ENCODE assay signal across 19 mouse cellular contexts in the genomic region with DNA sequence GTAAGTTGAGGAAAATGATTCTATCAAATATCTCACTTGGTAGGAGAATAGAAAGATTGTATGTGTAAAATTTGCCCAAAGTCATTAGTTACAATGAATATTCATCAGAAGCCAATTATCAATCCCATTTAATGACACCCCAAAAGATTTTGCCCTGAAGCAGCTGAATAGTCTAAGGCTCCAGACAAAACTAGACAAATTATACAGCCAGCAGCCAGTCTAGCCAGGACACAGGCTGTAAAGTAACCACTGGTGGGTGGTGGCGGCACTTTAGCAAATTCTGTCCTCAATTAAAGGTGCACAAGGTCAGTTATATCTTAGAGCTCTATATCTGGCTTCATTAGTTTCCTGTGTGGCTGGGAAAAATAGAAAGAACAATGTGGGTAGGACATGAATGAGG.
"Had no signal": no experiment of that assay in that cellular context is flagged by ENCODE, and none has a peak within 500 bp of the region (broad histone marks: within the 10 kb centered on the region; RNA-seq: fewer than 3 reads in every experiment).

No protein-coding gene starts in this region.

- H3K4me2 ChIP-seq: lung, embryonic 14.5 days; midbrain, embryonic 12.5 days; neural tube, embryonic 13.5 days; neural tube, embryonic 15.5 days had no signal

- DNase-seq: liver, postnatal 0 days; lung, embryonic 14.5 days; lung, postnatal 10 days; lung, postnatal 4 days; midbrain, embryonic 14.5 days; retina, postnatal 1 day; right cerebral cortex, adult 18-20 months; right cerebral cortex, postnatal 25 days; right cerebral cortex, postnatal 4 days; spleen, adult 18-20 months; thymus, adult 18-20 months; thymus, postnatal 14 days; thymus, postnatal 36 days had no signal

- H3K4me1 ChIP-seq: midbrain, embryonic 12.5 days; neural tube, embryonic 13.5 days; neural tube, embryonic 15.5 days had no signal

- H3K9ac ChIP-seq: liver, postnatal 0 days; lung, embryonic 14.5 days; midbrain, embryonic 12.5 days; neural tube, embryonic 13.5 days; neural tube, embryonic 15.5 days had no signal

- H3K36me3 ChIP-seq: midbrain, embryonic 10.5 days; midbrain, embryonic 12.5 days; neural tube, embryonic 13.5 days; neural tube, embryonic 15.5 days had no signal

- H3K27ac ChIP-seq: midbrain, embryonic 10.5 days; midbrain, embryonic 12.5 days; neural tube, embryonic 13.5 days; neural tube, embryonic 15.5 days had no signal

- ATAC-seq: liver, postnatal 0 days; midbrain, embryonic 16.5 days had no signal

- H3K27me3 ChIP-seq: neural tube, embryonic 13.5 days; neural tube, embryonic 15.5 days had no signal

- H3K4me3 ChIP-seq: midbrain, embryonic 10.5 days; midbrain, embryonic 12.5 days; myocyte; neural tube, embryonic 13.5 days; neural tube, embryonic 15.5 days had no signal

- H3K9me3 ChIP-seq: midbrain, embryonic 10.5 days; midbrain, embryonic 12.5 days; neural tube, embryonic 13.5 days; neural tube, embryonic 15.5 days had no signal
